Comparison of ENCODE assay signal across 9 mouse cellular contexts in genomic region chr17:71283237-71283636, GRCm38 (mm10). TPM values are rescaled to one million over a fixed set of nuclear protein-coding genes. Genes with fewer than 3 reads are reported as not detected.
DNase-seq lines count a peak whose midpoint lies in the region; ATAC-seq and TF ChIP-seq lines count a peak whose summit lies in the region.
"Had no signal": no experiment of that assay in that cellular context is flagged by ENCODE, and none has a peak within 500 bp of the region (broad histone marks: within the 10 kb centered on the region; RNA-seq: fewer than 3 reads in every experiment).

No protein-coding gene starts in this region.

- 91% methylated on average over 4 of the region's 4 CpGs for WGBS in liver, embryonic 12.5 days (ENCODE audit: insufficient replicate concordance)
- WGBS in liver, postnatal 0 days (ENCODE audit: insufficient replicate concordance): 88% methylated on average over 4 of the region's 4 CpGs
- WGBS in intestine, embryonic 14.5 days: 67% methylated on average over 4 of the region's 4 CpGs

- H3K4me2 ChIP-seq in liver, embryonic 12.5 days: no peak overlapping the region
- no peak overlapping the region for H3K4me2 ChIP-seq in liver, postnatal 0 days (ENCODE audit: low read depth, low read length)
- no peak overlapping the region for H3K4me2 ChIP-seq in intestine, embryonic 14.5 days (ENCODE audit: low read length)

- no peak for DNase-seq in liver, postnatal 0 days
- DNase-seq in gastrocnemius, postnatal 25 days: peak; percentile 71
- DNase-seq in intestine, embryonic 14.5 days (ENCODE audit: low spot score): peak; percentile 66
- DNase-seq in lung, postnatal 10 days: peak; percentile 91
- no peak for DNase-seq in natural killer cell, adult 2 months (ENCODE audit: low spot score in 2 of 2)
- DNase-seq in spleen, postnatal 36 days (ENCODE audit: low spot score in 2 of 2): no peak
- DNase-seq: right cerebral cortex, postnatal 14 days had no signal

- no peaks in the 10 kb centered on the region for H3K9me3 ChIP-seq in liver, embryonic 12.5 days (replicated peaks)
- no peaks in the 10 kb centered on the region for H3K9me3 ChIP-seq in liver, postnatal 0 days (ENCODE audit: low read length)
- H3K9me3 ChIP-seq in intestine, embryonic 14.5 days (ENCODE audit: control insufficient read depth, low read length): no peaks in the 10 kb centered on the region

- no peak for ATAC-seq in liver, embryonic 12.5 days
- no peak for ATAC-seq in liver, postnatal 0 days
- ATAC-seq in intestine, embryonic 14.5 days (replicated peaks; ENCODE audit: low FRiP score, low TSS enrichment, low read depth): peak; percentile 74; the same call in 1 of the 2 replicates
- no peak for ATAC-seq in activated CD4-positive, CD25-positive, alpha-beta regulatory T cell, adult 4 months

- no peak for TF ChIP-seq EP300 in liver, postnatal 0 days (IDR thresholded peaks at IDR 0.05; ENCODE audit: low read depth)

- H3K27me3 ChIP-seq in liver, embryonic 12.5 days (replicated peaks): no peaks in the 10 kb centered on the region
- no peaks in the 10 kb centered on the region for H3K27me3 ChIP-seq in liver, postnatal 0 days (ENCODE audit: insufficient read depth, low read length)
- no peaks in the 10 kb centered on the region for H3K27me3 ChIP-seq in intestine, embryonic 14.5 days (replicated peaks; ENCODE audit: control insufficient read depth, insufficient read depth, low read length)

- no peak overlapping the region for H3K4me3 ChIP-seq in liver, embryonic 12.5 days
- no peak overlapping the region for H3K4me3 ChIP-seq in liver, postnatal 0 days (ENCODE audit: low read depth, low read length)
- no peak overlapping the region for H3K4me3 ChIP-seq in intestine, embryonic 14.5 days (ENCODE audit: low read depth, low read length)

- 0 out of 2 replicates have a peak overlapping the region, but pooled peaks have one; percentile 1 for H3K9ac ChIP-seq in liver, embryonic 12.5 days
- H3K9ac ChIP-seq in liver, postnatal 0 days (replicated peaks): no peak overlapping the region
- no peak overlapping the region for H3K9ac ChIP-seq in intestine, embryonic 14.5 days (ENCODE audit: low read length)

- no peak for TF ChIP-seq CTCF in liver, postnatal 0 days (IDR thresholded peaks at IDR 0.05; ENCODE audit: low read depth)

- peaks cover 11% of the 10 kb centered on the region; the same call in 1 of the 2 replicates for H3K36me3 ChIP-seq in liver, embryonic 12.5 days
- no peaks in the 10 kb centered on the region for H3K36me3 ChIP-seq in liver, postnatal 0 days (replicated peaks; ENCODE audit: insufficient read depth, low read length)
- no peaks in the 10 kb centered on the region for H3K36me3 ChIP-seq in intestine, embryonic 14.5 days (ENCODE audit: control insufficient read depth, insufficient read depth, low read length)

- H3K4me1 ChIP-seq in liver, embryonic 12.5 days: peaks cover 79% of the 10 kb centered on the region
- H3K4me1 ChIP-seq in liver, postnatal 0 days (ENCODE audit: insufficient read depth): peaks cover 37% of the 10 kb centered on the region
- peaks cover 8% of the 10 kb centered on the region for H3K4me1 ChIP-seq in intestine, embryonic 14.5 days (replicated peaks; ENCODE audit: control insufficient read depth, insufficient read depth, low read length)

- no peak overlapping the region for H3K27ac ChIP-seq in liver, embryonic 12.5 days
- H3K27ac ChIP-seq in liver, postnatal 0 days (ENCODE audit: low read depth): no peak overlapping the region
- H3K27ac ChIP-seq in intestine, embryonic 14.5 days (ENCODE audit: low read depth): 0 out of 2 replicates have a peak overlapping the region, but pooled peaks have one; percentile 24

RNA-seq across cellular contexts. Expression of gene Emilin2, which starts 28.5 kb away (rescaled TPM):
- 28.9 and 31.1 TPM in 2 replicates for polyA plus RNA-seq in liver, embryonic 12.5 days (2016; fragmentation: Nextera tagmentation; extraction: Ambion mirVana)
- polyA plus RNA-seq in liver, postnatal 0 days (2015; fragmentation: Nextera tagmentation; extraction: Ambion mirVana): 10.0 and 12.0 TPM in 2 replicates
- 10 to 100 TPM in 1 of 2 experiments, 1 to 10 TPM in 1; 9.9 to 13.8 TPM for total RNA-seq in gastrocnemius, postnatal 25 days (2021)
- polyA plus RNA-seq in intestine, embryonic 14.5 days (2014; fragmentation: Nextera tagmentation; extraction: Ambion mirVana): 0.66 and 1.4 TPM in 2 replicates
- under 1 TPM in 1 of 2 experiments, not detected in 1; 0.11 TPM for polyA plus RNA-seq in activated CD4-positive, CD25-positive, alpha-beta regulatory T cell, adult 4 months (2017; shearing (Covaris generic))

Comparison
In these comparisons a context has a peak if more than half of its experiments do, and no peak if none do; other contexts are left out.
1. DNase-seq: peak in gastrocnemius, postnatal 25 days (single experiment), intestine, embryonic 14.5 days (single experiment) and lung, postnatal 10 days (single experiment); none in liver, postnatal 0 days (single experiment), natural killer cell, adult 2 months (0 of 2) and spleen, postnatal 36 days (0 of 2).